Mouse (Mus musculus): ENCODE data around the gene Fastk.
A peak's percentile ranks its signal among the peaks of the same experiment; 100 is the strongest.

DNA sequence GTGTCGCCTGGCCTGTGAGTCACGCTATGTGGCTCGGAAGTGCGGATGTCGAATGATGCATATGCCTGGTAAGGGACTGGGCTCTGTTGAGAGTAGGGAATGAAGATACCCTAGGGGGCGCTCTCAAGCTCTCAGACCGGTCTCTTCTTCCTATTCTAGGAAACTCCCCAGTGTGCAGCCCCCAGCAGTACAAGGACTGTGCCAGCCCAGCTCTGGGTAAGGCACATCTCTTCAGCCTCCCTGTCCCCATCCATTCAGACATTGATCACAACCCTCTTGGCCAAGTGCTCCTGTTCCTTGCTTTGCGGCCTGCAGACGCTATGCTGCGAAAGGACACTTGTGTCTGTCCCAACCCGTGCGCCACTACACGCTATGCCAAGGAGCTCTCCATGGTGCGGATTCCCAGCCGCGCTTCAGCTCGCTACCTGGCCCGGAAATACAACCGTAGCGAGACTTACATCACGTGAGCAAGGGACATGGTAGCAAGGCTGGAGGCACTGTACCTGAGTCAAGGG, 28.8 kb downstream of the Fastk start:
- TF ChIP-seq CTCF (IDR thresholded peaks at IDR 0.05; ENCODE audit: borderline replicate concordance, extremely low read depth, insufficient read depth, insufficient read length) (peak; percentile 71), POLR2A (IDR thresholded peaks at IDR 0.05; ENCODE audit: borderline replicate concordance, extremely low read depth, insufficient read depth, insufficient read length, poor library complexity, severe bottlenecking) (no peak)
